Comparison of ENCODE assay signal across 18 mouse cellular contexts in the genomic region with DNA sequence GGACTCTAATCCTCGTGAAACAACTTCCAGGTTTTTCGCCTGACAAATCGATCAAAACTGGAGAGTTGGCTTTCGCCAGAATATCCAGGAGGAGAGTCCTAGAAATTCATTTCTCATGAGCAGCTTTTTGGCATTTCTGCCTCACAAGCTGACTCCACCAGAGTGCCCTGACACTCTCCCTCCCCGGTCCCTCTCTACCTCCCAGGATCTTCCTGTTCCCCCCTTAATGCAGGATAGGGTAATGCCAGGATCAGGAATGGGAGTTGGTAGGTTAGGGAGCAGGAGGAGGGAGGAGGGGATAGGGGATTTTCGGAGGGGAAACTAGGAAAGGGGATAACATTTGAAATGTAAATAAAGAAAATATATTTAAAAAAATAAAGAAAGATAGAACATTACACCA. TPM values are rescaled to one million over a fixed set of nuclear protein-coding genes. Genes with fewer than 3 reads are reported as not detected.
"Had no signal": no experiment of that assay in that cellular context is flagged by ENCODE, and none has a peak within 500 bp of the region (broad histone marks: within the 10 kb centered on the region; RNA-seq: fewer than 3 reads in every experiment).

No protein-coding gene starts in this region.

RNA-seq across cellular contexts. Expression of a gene that starts 19.6 kb away (rescaled TPM):
- polyA plus RNA-seq: cortical plate, adult 2 months; embryonic facial prominence, embryonic 10.5 days; embryonic facial prominence, embryonic 11.5 days; embryonic facial prominence, embryonic 13.5 days; embryonic facial prominence, embryonic 14.5 days; erythroblast, embryonic 14.5 days; forebrain, embryonic 10.5 days; forebrain, embryonic 11.5 days; forebrain, embryonic 12.5 days; forebrain, embryonic 13.5 days; forebrain, embryonic 14.5 days; forebrain, embryonic 15.5 days; forebrain, embryonic 16.5 days; forebrain, postnatal 0 days; frontal cortex, adult 2 months; gonadal fat pad, adult 2 months; heart, adult 2 months had no signal

RNA-seq across cellular contexts. Expression of a gene that starts 28.5 kb away (rescaled TPM):
- polyA plus RNA-seq: cortical plate, adult 2 months; embryonic facial prominence, embryonic 10.5 days; embryonic facial prominence, embryonic 11.5 days; embryonic facial prominence, embryonic 13.5 days; embryonic facial prominence, embryonic 14.5 days; embryonic facial prominence, embryonic 15.5 days; erythroblast, embryonic 14.5 days; forebrain, embryonic 10.5 days; forebrain, embryonic 11.5 days; forebrain, embryonic 12.5 days; forebrain, embryonic 13.5 days; forebrain, embryonic 14.5 days; forebrain, embryonic 15.5 days; forebrain, embryonic 16.5 days; forebrain, postnatal 0 days; frontal cortex, adult 2 months; gonadal fat pad, adult 2 months; heart, adult 2 months had no signal
